Mouse (Mus musculus) limb, embryonic 12.5 days (tissue): ENCODE data around the gene Tor2a. TPM values are rescaled to one million over a fixed set of nuclear protein-coding genes. Genes with fewer than 3 reads are reported as not detected.

Source experiments
- microRNA counts: library from miRNA; unstranded; fragments of <30 nt; microRNA quantifications from one replicate; lab custom pipeline; 2017
- microRNA-seq: library from miRNA; unstranded; fragments of <30 nt; microRNA quantifications from one replicate; pipeline ENCODE4, GENCODE M21; 2017
- polyA plus RNA-seq: library from polyadenylated mRNA; unstranded; fragments of >200 nt; fragmentation: Nextera tagmentation; extraction: Ambion mirVana; gene quantifications from 2 replicates; pipeline ENCODE4 v1.2.1, GENCODE M21; 2016

Tor2a gene
- polyA plus RNA-seq, 1 experiment from 2014 or later: 58.8 TPM

MicroRNAs encoded within 50 kb of the gene (microRNA counts, 519-probe panel; counts per million panel counts)
- microRNA mmu-miR-2861 (lab: Ali Mortazavi, UCI): not detected

Small RNA genes lying within 50 kb of the gene (microRNA-seq; reads per million reads assigned to microRNA genes)
- gene Mir2861 (not detected), gene Mir3960 (not detected)

Other genes with a start within 250 kb of the Tor2a start
- gene Fam102a, start 221.9 kb upstream of the Tor2a start, polyA plus RNA-seq: 12.3 and 16.0 TPM in 2 replicates
- 99.3 and 99.7 TPM in 2 replicates for gene Dpm2, start 186.4 kb upstream of the Tor2a start, polyA plus RNA-seq
- gene Pip5kl1, start 182.4 kb upstream of the Tor2a start, polyA plus RNA-seq: 3.9 and 5.4 TPM in 2 replicates
- gene 9430097D07Rik, start 181.6 kb upstream of the Tor2a start, polyA plus RNA-seq: 0.55 TPM in 1 of 2 replicates, not detected in the other
- gene St6galnac4, start 170.1 kb upstream of the Tor2a start, polyA plus RNA-seq: 29.8 and 29.9 TPM in 2 replicates
- 23.4 and 23.7 TPM in 2 replicates for gene St6galnac6, start 157.5 kb upstream of the Tor2a start, polyA plus RNA-seq
- gene Ak1, start 135.5 kb upstream of the Tor2a start, polyA plus RNA-seq: 34.3 and 34.4 TPM in 2 replicates
- gene Eng, start 110.6 kb upstream of the Tor2a start, polyA plus RNA-seq: 24.7 and 25.7 TPM in 2 replicates
- gene Fpgs, start 53.1 kb upstream of the Tor2a start, polyA plus RNA-seq: 31.0 and 32.9 TPM in 2 replicates
- gene Cdk9, start 44.2 kb upstream of the Tor2a start, polyA plus RNA-seq: 129 and 136 TPM in 2 replicates
- 17.0 and 17.1 TPM in 2 replicates for gene Sh2d3c, start 36.2 kb upstream of the Tor2a start, polyA plus RNA-seq
- not detected in 2 replicates for gene 6330409D20Rik, start 16.2 kb upstream of the Tor2a start, polyA plus RNA-seq
- gene Ttc16, start 18.4 kb downstream of the Tor2a start, polyA plus RNA-seq: 0.28 and 0.35 TPM in 2 replicates
- gene Ptrh1, start 18.6 kb downstream of the Tor2a start, polyA plus RNA-seq: 3.8 and 4.2 TPM in 2 replicates
- 0.35 and 1.2 TPM in 2 replicates for gene Cfap157, start 27.2 kb downstream of the Tor2a start, polyA plus RNA-seq
- gene Stxbp1, start 90.0 kb downstream of the Tor2a start, polyA plus RNA-seq: 18.8 and 20.0 TPM in 2 replicates
- 48.0 and 48.1 TPM in 2 replicates for gene Fam129b, start 118.9 kb downstream of the Tor2a start, polyA plus RNA-seq
- 184 and 185 TPM in 2 replicates for gene Rpl12, start 204.3 kb downstream of the Tor2a start, polyA plus RNA-seq
- 10.4 and 11.8 TPM in 2 replicates for gene Lrsam1, start 204.4 kb downstream of the Tor2a start, polyA plus RNA-seq
- 25.4 and 25.7 TPM in 2 replicates for gene Slc2a8, start 224.8 kb downstream of the Tor2a start, polyA plus RNA-seq